Mouse (Mus musculus) C2C12 (cell line): Measurements from ENCODE around the gene Nlrc3.

Experiments
- CTCF ChIP-seq: IDR thresholded peaks from one replicate; pipeline ENCODE4 v1.5.1; 2011; ENCODE audit not compliant: control insufficient read depth, insufficient read depth, insufficient read length
- FOSL1 ChIP-seq: IDR thresholded peaks from one replicate; pipeline ENCODE4 v1.8.0; 2011; ENCODE audit warnings: mild to moderate bottlenecking, low read length; ENCODE audit not compliant: poor library complexity, insufficient read depth, severe bottlenecking
- MAX ChIP-seq: IDR thresholded peaks from one replicate; pipeline ENCODE4 v1.6.1; 2011; ENCODE audit warnings: mild to moderate bottlenecking, control low read depth
- USF1 ChIP-seq: IDR thresholded peaks from one replicate; pipeline ENCODE4 v1.6.1; 2011; ENCODE audit warnings: low read depth, mild to moderate bottlenecking, control low read depth, moderate library complexity

DNA sequence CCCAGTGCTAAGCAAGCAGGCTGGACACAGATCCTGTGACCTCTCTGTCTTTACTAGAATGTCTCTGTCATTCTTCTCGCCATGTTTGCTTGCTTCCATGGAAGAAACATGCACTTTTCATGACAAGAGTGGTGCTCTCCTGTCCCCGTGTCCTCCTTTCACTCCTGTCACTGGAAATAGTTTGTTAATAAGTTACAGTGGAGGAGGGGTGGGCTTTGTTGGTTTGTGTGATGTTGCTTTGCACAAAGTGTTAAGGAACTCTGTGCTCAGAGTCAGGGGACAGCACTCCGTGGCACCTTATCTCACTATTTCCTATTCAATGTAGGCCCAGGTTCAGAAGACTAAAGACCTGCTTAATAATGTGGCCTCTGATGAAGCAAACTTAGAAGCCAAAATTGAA, 52.9 kb downstream of the Nlrc3 start:
- TF ChIP-seq CTCF (no peak), MAX (no peak), USF1 (no peak), FOSL1 (no peak)
